Mouse (Mus musculus) naive thymus-derived CD4-positive, alpha-beta T cell, adult 2 months (primary cell): ENCODE measurements at regions not wholly inside any gene's neighbourhood (a gene's known extent, or its start where the extent isn't known, plus 50 kb on each side); places are given as distances from the start of the nearest gene placed in this dataset.

Experiments used
- DNase-seq: peaks from one replicate; pipeline ENCODE4 v3.0.0-alpha.2; 2011; ENCODE audit warnings: low read depth

- DNase-seq: no peak
Observed at GRCm38 (mm10) chr12:16189441-16189840, 372.7 kb upstream of the Trib2 start.

- peak; percentile 54 for DNase-seq
Observed at GRCm38 (mm10) chr12:16185976-16186515, 369.3 kb upstream of the Trib2 start.

GRCm38 (mm10) chr12:16185431-16185923 lies 368.8 kb upstream of the Trib2 start:
- peak; percentile 62 for DNase-seq

GRCm38 (mm10) chr12:16183055-16183454 lies 366.3 kb upstream of the Trib2 start:
- no peak for DNase-seq

GRCm38 (mm10) chr12:16181599-16181998 lies 364.9 kb upstream of the Trib2 start:
- DNase-seq: no peak

GRCm38 (mm10) chr12:16179897-16180296 lies 363.2 kb upstream of the Trib2 start:
- no peak for DNase-seq

GRCm38 (mm10) chr12:16176326-16176725 lies 359.6 kb upstream of the Trib2 start:
- DNase-seq: no peak

- DNase-seq: no peak
Observed at GRCm38 (mm10) chr12:16172176-16172575, 355.5 kb upstream of the Trib2 start.

GRCm38 (mm10) chr12:16171636-16172035 lies 354.9 kb upstream of the Trib2 start:
- DNase-seq: peak; percentile 76

GRCm38 (mm10) chr12:16169781-16170535 lies 353.2 kb upstream of the Trib2 start:
- peak; percentile 88 for DNase-seq

- DNase-seq: no peak
Observed at GRCm38 (mm10) chr12:16167793-16168343, 351.1 kb upstream of the Trib2 start.

GRCm38 (mm10) chr12:16165126-16165525 lies 348.4 kb upstream of the Trib2 start:
- DNase-seq: no peak

GRCm38 (mm10) chr12:16161947-16162346 lies 345.2 kb upstream of the Trib2 start:
- DNase-seq: no peak

GRCm38 (mm10) chr12:16157896-16158295 lies 341.2 kb upstream of the Trib2 start:
- DNase-seq: no peak

GRCm38 (mm10) chr12:16155791-16156558 lies 339.3 kb upstream of the Trib2 start:
- no peak for DNase-seq

GRCm38 (mm10) chr12:16154256-16154655 lies 337.5 kb upstream of the Trib2 start:
- DNase-seq: no peak

GRCm38 (mm10) chr12:16152108-16152507 lies 335.4 kb upstream of the Trib2 start:
- DNase-seq: no peak

- DNase-seq: no peak
Observed at GRCm38 (mm10) chr12:16151170-16151702, 334.5 kb upstream of the Trib2 start.

GRCm38 (mm10) chr12:16146919-16147318 lies 330.2 kb upstream of the Trib2 start:
- DNase-seq: no peak

GRCm38 (mm10) chr12:16145621-16146020 lies 328.9 kb upstream of the Trib2 start:
- no peak for DNase-seq

- DNase-seq: no peak
Observed at GRCm38 (mm10) chr12:16141193-16141592, 324.5 kb upstream of the Trib2 start.

- DNase-seq: no peak
Observed at GRCm38 (mm10) chr12:16140511-16141110, 323.9 kb upstream of the Trib2 start.
